Mouse (Mus musculus) kidney, postnatal 0 days (tissue): ENCODE measurements at regions not wholly inside any gene's neighbourhood (a gene's known extent, or its start where the extent isn't known, plus 50 kb on each side); places are given as distances from the start of the nearest gene placed in this dataset.

Experiments used
- ATAC-seq: fragments of 200-750 bp; cut with Nextera tagmentation; replicated peaks from 2 replicates; pipeline ENCODE4 v1.8.0; 2017; ENCODE audit warnings: low read depth, moderate number of reproducible peaks, moderate TSS enrichment, moderate library complexity; ENCODE audit not compliant: low FRiP score
- DNase-seq: peaks from one replicate; pipeline ENCODE4 v3.0.0-alpha.2; 2016; ENCODE audit warnings: low spot score
- H3K27ac ChIP-seq: fragments of 300-500 bp; sonication (generic); 2 replicates; pipeline ENCODE4 v1.5.1; 2014; ENCODE audit warnings: mild to moderate bottlenecking
- H3K27me3 ChIP-seq: fragments of 300-500 bp; sonication (generic); 2 replicates; pipeline ENCODE4 v1.6.1; 2014; ENCODE audit warnings: low read length, mixed read lengths; ENCODE audit not compliant: insufficient read depth
- H3K36me3 ChIP-seq: fragments of 300-500 bp; sonication (generic); 2 replicates; pipeline ENCODE4 v1.6.1; 2014; ENCODE audit warnings: low read length, mixed read lengths; ENCODE audit not compliant: insufficient read depth
- H3K4me1 ChIP-seq: fragments of 300-500 bp; sonication (generic); replicated peaks from 2 replicates; pipeline ENCODE4 v1.6.1; 2014; ENCODE audit warnings: antibody characterized with exemption, low read length, mixed read lengths; ENCODE audit not compliant: insufficient read depth
- H3K4me2 ChIP-seq: fragments of 300-500 bp; sonication (generic); 2 replicates; pipeline ENCODE4 v1.6.1; 2014; ENCODE audit warnings: mild to moderate bottlenecking, low read length, moderate library complexity, mixed read lengths
- H3K4me3 ChIP-seq: fragments of 300-500 bp; sonication (generic); replicated peaks from 2 replicates; pipeline ENCODE4 v1.5.1; 2014; ENCODE audit warnings: low read depth, low read length
- H3K9ac ChIP-seq: fragments of 300-500 bp; sonication (generic); 2 replicates; pipeline ENCODE4 v1.6.1; 2014; ENCODE audit warnings: low read depth, low read length
- H3K9me3 ChIP-seq: fragments of 300-500 bp; sonication (generic); replicated peaks from 2 replicates; pipeline ENCODE4 v1.6.1; 2016; ENCODE audit warnings: low read length, inconsistent platforms, mixed read lengths
- CTCF ChIP-seq: IDR thresholded peaks from 2 replicates; pipeline ENCODE4 v1.5.1; 2016; ENCODE audit warnings: antibody characterized with exemption, low read depth, mild to moderate bottlenecking, moderate library complexity
- WGBS: fragments of 180-500 bp; shearing (Covaris S2); extraction: QIAGEN DNeasy Blood & Tissue Kit; methylation state at CpG from one replicate; pipeline ENCODE4 v1.1.7; 2014; 5-methylcytosine and 5-hydroxymethylcytosine counted together

DNA sequence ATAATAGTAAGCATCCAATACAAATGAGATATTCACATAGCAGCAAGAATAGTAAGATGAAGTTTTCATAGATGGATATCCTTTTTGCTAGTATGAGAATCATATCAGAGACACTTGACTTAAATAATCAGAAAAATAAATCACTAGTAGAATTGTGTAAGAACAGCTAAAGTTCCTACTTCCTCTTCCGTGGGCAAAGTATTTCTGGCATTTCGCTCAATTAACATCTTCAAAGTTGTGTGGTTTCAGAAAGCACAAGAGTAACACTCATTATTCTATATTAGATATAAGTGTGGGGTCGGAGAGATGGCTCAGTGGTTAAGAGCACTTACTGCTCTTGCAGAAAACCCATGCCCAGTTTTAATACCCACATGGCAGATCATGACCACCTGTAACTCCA lies 197.4 kb downstream of the Phlda1 start:
- ATAC-seq: no peak
- DNase-seq: no peak
- 92% methylated on average over 3 of the region's 3 CpGs for WGBS
- no peak for TF ChIP-seq CTCF
- no peaks in the 10 kb centered on the region for H3K4me1 ChIP-seq
- H3K36me3 ChIP-seq: no peaks in the 10 kb centered on the region
- H3K9me3 ChIP-seq: no peaks in the 10 kb centered on the region
- H3K4me3 ChIP-seq: no peak overlapping the region
- H3K27ac ChIP-seq: no peak overlapping the region
- no peak overlapping the region for H3K4me2 ChIP-seq
- H3K9ac ChIP-seq: no peak overlapping the region
- no peaks in the 10 kb centered on the region for H3K27me3 ChIP-seq

DNA sequence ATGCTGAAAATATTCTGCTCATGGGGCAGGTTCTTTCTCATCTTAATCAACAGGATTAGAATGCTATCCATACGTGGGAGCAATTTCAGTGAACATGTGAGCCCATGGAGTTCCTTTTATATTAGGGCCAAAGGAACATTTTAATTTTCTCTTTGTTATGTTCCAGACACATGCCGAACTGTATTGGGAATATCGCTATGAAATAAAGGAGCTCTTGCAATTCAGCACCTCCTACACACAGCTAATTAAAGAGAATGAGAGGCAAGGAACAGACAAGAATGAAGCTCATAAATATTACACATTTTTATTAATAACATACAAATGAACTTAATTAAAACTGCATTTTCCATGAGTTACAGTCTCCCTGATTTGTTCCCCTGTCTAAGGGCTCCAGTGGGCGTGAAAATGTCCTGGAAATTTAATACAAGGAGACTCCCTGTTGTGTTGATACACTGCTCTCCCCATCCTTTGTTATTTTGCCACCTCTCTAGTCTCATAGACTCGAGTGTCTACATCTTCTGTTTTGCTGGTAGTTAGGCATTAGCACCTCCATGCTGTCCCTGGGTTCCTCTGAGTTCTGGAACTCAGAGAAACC lies 205.5 kb downstream of the Phlda1 start:
- Histone ChIP-seq H3K36me3 (no peaks in the 10 kb centered on the region), H3K27ac (no peak overlapping the region), H3K27me3 (no peaks in the 10 kb centered on the region), H3K9ac (no peak overlapping the region), H3K4me1 (no peaks in the 10 kb centered on the region), H3K4me3 (no peak overlapping the region), H3K9me3 (no peaks in the 10 kb centered on the region), H3K4me2 (no peak overlapping the region)
- WGBS: 51% methylated on average over 5 of the region's 5 CpGs
- no peak for TF ChIP-seq CTCF
- ATAC-seq (no peak), DNase-seq (peak; percentile 32)

DNA sequence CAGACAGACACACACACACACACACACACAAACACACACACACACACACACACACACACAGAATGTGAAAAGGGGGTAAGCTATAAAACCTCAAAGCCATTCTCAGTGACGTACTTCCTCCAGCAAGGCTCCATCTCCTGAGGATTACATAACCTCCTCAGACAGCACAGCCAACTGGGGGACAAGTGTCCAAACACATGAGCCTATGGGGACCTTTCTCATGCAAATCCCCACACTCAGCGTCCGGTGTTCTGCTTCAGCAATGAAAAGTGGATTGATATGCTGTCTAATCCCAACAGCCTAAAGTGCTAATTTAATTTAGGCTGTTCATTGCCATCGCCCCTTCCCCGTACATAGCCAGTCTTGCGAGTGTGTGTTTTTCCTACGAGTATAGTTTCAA lies 206.9 kb downstream of the Phlda1 start:
- ATAC-seq (no peak), DNase-seq (no peak)
- Histone ChIP-seq H3K9me3 (no peaks in the 10 kb centered on the region), H3K36me3 (no peaks in the 10 kb centered on the region), H3K4me2 (no peak overlapping the region), H3K9ac (no peak overlapping the region), H3K27me3 (no peaks in the 10 kb centered on the region), H3K4me1 (no peaks in the 10 kb centered on the region), H3K4me3 (no peak overlapping the region), H3K27ac (no peak overlapping the region)
- no peak for TF ChIP-seq CTCF
- 81% methylated on average over 7 of the region's 7 CpGs for WGBS

DNA sequence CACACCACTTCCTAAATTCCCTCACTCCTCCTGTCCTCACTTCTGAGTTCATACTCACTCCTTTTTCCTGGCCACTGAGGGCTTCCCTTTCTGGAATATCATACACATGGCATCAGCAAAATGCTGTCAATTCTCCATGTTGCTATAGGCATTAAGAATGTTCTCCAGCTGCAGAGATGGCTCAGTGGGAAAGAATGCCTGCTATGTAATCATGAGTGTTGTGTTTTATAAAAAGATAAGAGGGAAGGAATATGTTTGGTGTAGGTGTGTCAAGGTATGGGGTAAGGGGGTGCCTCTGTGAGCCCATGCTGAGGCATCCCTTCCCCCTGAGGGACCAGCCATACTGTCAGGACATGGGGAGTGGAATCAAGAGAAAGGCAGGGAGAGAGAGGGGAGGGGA lies 207.6 kb downstream of the Phlda1 start:
- no peak for TF ChIP-seq CTCF
- no peak for ATAC-seq
- no peak for DNase-seq

DNA sequence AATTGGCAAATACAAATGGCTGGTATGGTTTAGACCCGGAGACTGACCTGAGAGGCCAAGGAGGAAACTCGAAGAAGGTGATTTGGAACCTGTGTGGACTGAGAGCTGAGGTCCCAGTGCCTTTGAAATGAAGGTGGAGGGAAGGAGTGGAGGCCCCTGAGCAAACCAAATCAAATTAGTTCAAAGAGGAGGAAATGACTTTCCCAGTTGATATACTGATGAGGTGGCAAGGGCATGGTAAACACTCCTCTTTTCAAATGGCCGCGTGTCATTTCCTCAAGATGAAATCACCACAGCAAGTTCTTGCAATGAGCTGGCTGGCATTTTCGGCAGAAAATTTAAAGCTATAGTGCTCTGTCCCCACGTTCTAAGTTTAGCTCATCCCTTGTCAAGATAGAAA lies 209.1 kb downstream of the Phlda1 start:
- ATAC-seq: no peak
- TF ChIP-seq CTCF: no peak
- Histone ChIP-seq H3K27me3 (no peaks in the 10 kb centered on the region), H3K4me1 (0 out of 2 replicates have a peak, but pooled peaks cover 5% of the 10 kb centered on the region), H3K4me3 (no peak overlapping the region), H3K9ac (no peak overlapping the region), H3K36me3 (no peaks in the 10 kb centered on the region), H3K9me3 (no peaks in the 10 kb centered on the region), H3K4me2 (no peak overlapping the region), H3K27ac (no peak overlapping the region)
- 13% methylated on average over 6 of the region's 6 CpGs for WGBS
- no peak for DNase-seq

More for the DNA sequence above, 207.6 kb downstream of the Phlda1 start:
- Histone ChIP-seq H3K27ac (no peak overlapping the region), H3K36me3 (no peaks in the 10 kb centered on the region), H3K4me3 (no peak overlapping the region), H3K9ac (no peak overlapping the region), H3K4me2 (no peak overlapping the region), H3K4me1 (no peaks in the 10 kb centered on the region), H3K9me3 (no peaks in the 10 kb centered on the region), H3K27me3 (no peaks in the 10 kb centered on the region)

DNA sequence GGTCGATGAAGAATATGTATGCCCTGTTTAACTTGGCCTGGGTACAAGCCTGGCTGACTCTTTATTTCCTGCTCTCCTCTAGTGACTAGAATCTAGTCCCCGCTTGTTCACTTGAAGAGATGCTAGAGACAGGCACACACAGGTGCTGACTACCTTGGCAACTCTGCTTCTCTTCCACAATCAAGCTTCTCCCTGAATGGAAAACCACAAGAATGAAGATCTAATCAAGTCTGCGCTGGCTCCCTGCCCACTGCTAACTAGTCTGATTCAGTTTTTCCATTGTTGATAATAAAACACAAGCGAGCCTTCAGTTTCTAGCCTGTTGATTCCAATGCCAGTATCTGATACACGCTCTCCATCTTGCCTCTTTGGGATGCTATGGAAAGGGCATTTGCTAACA lies 213.5 kb downstream of the Phlda1 start:
- no peak for TF ChIP-seq CTCF
- ATAC-seq: no peak
- H3K27ac ChIP-seq: no peak overlapping the region
- no peak overlapping the region for H3K4me3 ChIP-seq
- 62% methylated on average over 5 of the region's 5 CpGs for WGBS
- H3K4me2 ChIP-seq: no peak overlapping the region
- no peak overlapping the region for H3K9ac ChIP-seq
- H3K27me3 ChIP-seq: no peaks in the 10 kb centered on the region
- no peaks in the 10 kb centered on the region for H3K9me3 ChIP-seq
- 0 out of 2 replicates have a peak, but pooled peaks cover 5% of the 10 kb centered on the region for H3K4me1 ChIP-seq
- H3K36me3 ChIP-seq: no peaks in the 10 kb centered on the region
- no peak for DNase-seq

DNA sequence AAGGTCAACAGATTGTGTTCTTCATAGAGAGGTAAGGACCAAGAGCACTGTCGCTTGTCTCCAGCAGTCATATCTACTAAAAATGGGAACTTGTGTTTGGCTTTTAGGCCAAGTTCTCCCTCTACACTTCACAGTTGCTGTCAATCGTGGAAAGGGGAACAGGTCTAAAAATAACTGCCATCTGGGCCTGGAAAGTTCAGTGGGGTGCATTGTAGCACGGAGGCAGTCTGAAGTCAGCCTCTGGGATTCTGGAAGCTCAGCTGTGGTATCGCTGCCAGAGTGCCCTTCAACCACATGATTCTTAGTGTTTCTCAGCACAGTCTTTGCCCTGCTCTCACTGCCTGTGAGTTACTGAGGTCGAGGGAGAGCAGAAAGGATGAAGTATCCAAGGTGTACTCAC lies 215.0 kb downstream of the Phlda1 start:
- no peak overlapping the region for H3K27ac ChIP-seq
- DNase-seq (no peak), ATAC-seq (no peak)
- no peak overlapping the region for H3K4me3 ChIP-seq
- no peaks in the 10 kb centered on the region for H3K36me3 ChIP-seq
- no peaks in the 10 kb centered on the region for H3K9me3 ChIP-seq
- H3K4me2 ChIP-seq: no peak overlapping the region
- TF ChIP-seq CTCF: no peak
- no peak overlapping the region for H3K9ac ChIP-seq
- 74% methylated on average over 5 of the region's 5 CpGs for WGBS
- 0 out of 2 replicates have a peak, but pooled peaks cover 5% of the 10 kb centered on the region for H3K4me1 ChIP-seq
- H3K27me3 ChIP-seq: no peaks in the 10 kb centered on the region
